Mouse (Mus musculus) cortical plate, adult 2 months (tissue): ENCODE data around the gene Tead1.

Experiments
- CTCF ChIP-seq: fragments of 200-500 bp; IDR thresholded peaks from 2 replicates; pipeline ENCODE4 v1.5.1; 2011; ENCODE audit warnings: mild to moderate bottlenecking, control low read depth, low read length; ENCODE audit not compliant: insufficient read depth; ENCODE audit errors: extremely low read depth
- POLR2A ChIP-seq: fragments of 200-500 bp; IDR thresholded peaks from 2 replicates; pipeline ENCODE4 v1.6.1; 2011; ENCODE audit warnings: mild to moderate bottlenecking, low read length, control low read depth; ENCODE audit not compliant: insufficient read depth; ENCODE audit errors: extremely low read depth

- TF ChIP-seq POLR2A (no peak), CTCF (no peak)
Measured at GRCm38 (mm10) chr7:112645724-112646123, 33.4 kb upstream of the Tead1 start.
